Mouse (Mus musculus): ENCODE measurements around the gene Cdk17. TPM values are rescaled to one million over a fixed set of nuclear protein-coding genes. Genes with fewer than 3 reads are reported as not detected.

Cdk17 gene
- polyA plus RNA-seq, 1 experiment from 2014 or later, result 19.2 TPM

- Histone ChIP-seq H3K4me3 (no peak overlapping the region), H3K4me2 (no peak overlapping the region), H3K9ac (no peak overlapping the region), H3K36me3 (peaks cover 44% of the 10 kb centered on the region), H3K9me3 (no peaks in the 10 kb centered on the region), H3K4me1 (0 out of 2 replicates have a peak, but pooled peaks cover 3% of the 10 kb centered on the region), H3K27me3 (no peaks in the 10 kb centered on the region), H3K27ac (no peak overlapping the region)
- no peak for ATAC-seq (ENCODE audit: insufficient number of reproducible peaks, insufficient read depth, low FRiP score, low TSS enrichment, low read depth)
- WGBS, result 95% methylated on average over 2 of the region's 2 CpGs
These were observed 52.0 kb downstream of the Cdk17 start for GRCm38 (mm10) chr10:93212699-93213098.

- Histone ChIP-seq H3K9ac (no peak overlapping the region), H3K36me3 (peaks cover 50% of the 10 kb centered on the region), H3K4me2 (no peak overlapping the region), H3K4me3 (no peak overlapping the region), H3K9me3 (no peaks in the 10 kb centered on the region), H3K27me3 (no peaks in the 10 kb centered on the region), H3K27ac (no peak overlapping the region), H3K4me1 (0 out of 2 replicates have a peak, but pooled peaks cover 3% of the 10 kb centered on the region)
- ATAC-seq (ENCODE audit: insufficient number of reproducible peaks, insufficient read depth, low FRiP score, low TSS enrichment, low read depth), result no peak
- 85% methylated on average over 7 of the region's 7 CpGs for WGBS
These were observed 52.7 kb downstream of the Cdk17 start for GRCm38 (mm10) chr10:93213339-93213738.

- H3K4me2 ChIP-seq, result no peak overlapping the region
- H3K9me3 ChIP-seq, result no peaks in the 10 kb centered on the region
- H3K4me3 ChIP-seq, result no peak overlapping the region
- ATAC-seq (ENCODE audit: insufficient number of reproducible peaks, insufficient read depth, low FRiP score, low TSS enrichment, low read depth), result no peak
- no peak overlapping the region for H3K27ac ChIP-seq
- 62% methylated on average over 4 of the region's 4 CpGs for WGBS
- no peaks in the 10 kb centered on the region for H3K27me3 ChIP-seq
- no peaks in the 10 kb centered on the region for H3K4me1 ChIP-seq
- H3K36me3 ChIP-seq, result peaks cover 54% of the 10 kb centered on the region
- no peak overlapping the region for H3K9ac ChIP-seq
These were observed 53.6 kb downstream of the Cdk17 start for GRCm38 (mm10) chr10:93214251-93214650.

GRCm38 (mm10) chr10:93215051-93215763 lies 54.5 kb downstream of the Cdk17 start:
- H3K4me1 ChIP-seq, result no peaks in the 10 kb centered on the region
- no peaks in the 10 kb centered on the region for H3K27me3 ChIP-seq
- no peak overlapping the region for H3K27ac ChIP-seq
- H3K4me3 ChIP-seq, result no peak overlapping the region
- H3K36me3 ChIP-seq, result peaks cover 56% of the 10 kb centered on the region
- no peak overlapping the region for H3K9ac ChIP-seq
- H3K4me2 ChIP-seq, result no peak overlapping the region
- no peak for ATAC-seq (ENCODE audit: insufficient number of reproducible peaks, insufficient read depth, low FRiP score, low TSS enrichment, low read depth)
- 84% methylated on average over 8 of the region's 8 CpGs for WGBS
- H3K9me3 ChIP-seq, result no peaks in the 10 kb centered on the region

- H3K4me1 ChIP-seq, result peaks cover 11% of the 10 kb centered on the region
- 67% methylated on average over 6 of the region's 6 CpGs for WGBS
- H3K4me2 ChIP-seq, result no peak overlapping the region
- no peak overlapping the region for H3K27ac ChIP-seq
- no peaks in the 10 kb centered on the region for H3K27me3 ChIP-seq
- no peaks in the 10 kb centered on the region for H3K9me3 ChIP-seq
- peaks cover 30% of the 10 kb centered on the region for H3K36me3 ChIP-seq
- ATAC-seq (ENCODE audit: insufficient number of reproducible peaks, insufficient read depth, low FRiP score, low TSS enrichment, low read depth), result no peak
- H3K4me3 ChIP-seq, result no peak overlapping the region
- H3K9ac ChIP-seq, result no peak overlapping the region
These were observed 65.1 kb downstream of the Cdk17 start for GRCm38 (mm10) chr10:93225751-93226150.

- Histone ChIP-seq H3K27me3 (no peaks in the 10 kb centered on the region), H3K27ac (peak overlapping the region; percentile 48; the same call in 1 of the 2 replicates), H3K4me2 (no peak overlapping the region), H3K9ac (no peak overlapping the region), H3K4me1 (peaks cover 11% of the 10 kb centered on the region), H3K4me3 (no peak overlapping the region), H3K36me3 (peaks cover 40% of the 10 kb centered on the region), H3K9me3 (no peaks in the 10 kb centered on the region)
- ATAC-seq (ENCODE audit: insufficient number of reproducible peaks, insufficient read depth, low FRiP score, low TSS enrichment, low read depth), result no peak
- 76% methylated on average over 8 of the region's 8 CpGs for WGBS
These were observed 67.2 kb downstream of the Cdk17 start for GRCm38 (mm10) chr10:93227921-93228320.

GRCm38 (mm10) chr10:93228401-93229007 lies 67.8 kb downstream of the Cdk17 start:
- ATAC-seq (ENCODE audit: insufficient number of reproducible peaks, insufficient read depth, low FRiP score, low TSS enrichment, low read depth), result no peak
- Histone ChIP-seq H3K4me3 (no peak overlapping the region), H3K9ac (no peak overlapping the region), H3K9me3 (no peaks in the 10 kb centered on the region), H3K36me3 (peaks cover 46% of the 10 kb centered on the region), H3K4me1 (peaks cover 11% of the 10 kb centered on the region), H3K4me2 (no peak overlapping the region), H3K27ac (no peak overlapping the region; the same call in 1 of the 2 replicates), H3K27me3 (no peaks in the 10 kb centered on the region)
- 57% methylated on average over 11 of the region's 11 CpGs for WGBS

GRCm38 (mm10) chr10:93231490-93231889 lies 70.8 kb downstream of the Cdk17 start:
- H3K9ac ChIP-seq, result no peak overlapping the region
- H3K9me3 ChIP-seq, result no peaks in the 10 kb centered on the region
- H3K27me3 ChIP-seq, result no peaks in the 10 kb centered on the region
- 76% methylated on average over 4 of the region's 4 CpGs for WGBS
- H3K27ac ChIP-seq, result no peak overlapping the region
- peaks cover 58% of the 10 kb centered on the region for H3K36me3 ChIP-seq
- H3K4me1 ChIP-seq, result peaks cover 7% of the 10 kb centered on the region
- no peak overlapping the region for H3K4me3 ChIP-seq
- ATAC-seq (ENCODE audit: insufficient number of reproducible peaks, insufficient read depth, low FRiP score, low TSS enrichment, low read depth), result no peak
- no peak overlapping the region for H3K4me2 ChIP-seq

- ATAC-seq (ENCODE audit: insufficient number of reproducible peaks, insufficient read depth, low FRiP score, low TSS enrichment, low read depth), result no peak
- no peaks in the 10 kb centered on the region for H3K9me3 ChIP-seq
- H3K4me3 ChIP-seq, result no peak overlapping the region
- no peak overlapping the region for H3K27ac ChIP-seq
- H3K4me2 ChIP-seq, result no peak overlapping the region
- H3K27me3 ChIP-seq, result no peaks in the 10 kb centered on the region
- no peak overlapping the region for H3K9ac ChIP-seq
- WGBS, result 85% methylated on average over 5 of the region's 5 CpGs
- H3K36me3 ChIP-seq, result peaks cover 55% of the 10 kb centered on the region
- peaks cover 7% of the 10 kb centered on the region for H3K4me1 ChIP-seq
These were observed 71.2 kb downstream of the Cdk17 start for GRCm38 (mm10) chr10:93231893-93232292.

- no peaks in the 10 kb centered on the region for H3K27me3 ChIP-seq
- no peak for ATAC-seq (ENCODE audit: insufficient number of reproducible peaks, insufficient read depth, low FRiP score, low TSS enrichment, low read depth)
- H3K36me3 ChIP-seq, result peaks cover 64% of the 10 kb centered on the region
- no peak overlapping the region for H3K9ac ChIP-seq
- H3K4me2 ChIP-seq, result no peak overlapping the region
- H3K4me3 ChIP-seq, result no peak overlapping the region
- H3K4me1 ChIP-seq, result no peaks in the 10 kb centered on the region
- H3K9me3 ChIP-seq, result no peaks in the 10 kb centered on the region
- H3K27ac ChIP-seq, result no peak overlapping the region
- WGBS, result 86% methylated on average over 6 of the region's 6 CpGs
These were observed 73.1 kb downstream of the Cdk17 start for GRCm38 (mm10) chr10:93233665-93234194.

GRCm38 (mm10) chr10:93234692-93235091 lies 74.0 kb downstream of the Cdk17 start:
- no peak for ATAC-seq (ENCODE audit: insufficient number of reproducible peaks, insufficient read depth, low FRiP score, low TSS enrichment, low read depth)
- Histone ChIP-seq H3K9me3 (no peaks in the 10 kb centered on the region), H3K4me2 (no peak overlapping the region), H3K9ac (no peak overlapping the region), H3K27me3 (no peaks in the 10 kb centered on the region), H3K27ac (no peak overlapping the region), H3K4me1 (no peaks in the 10 kb centered on the region), H3K4me3 (no peak overlapping the region), H3K36me3 (peaks cover 68% of the 10 kb centered on the region)
- WGBS, result 93% methylated on average over 9 of the region's 9 CpGs
